Mouse (Mus musculus) testis, adult 2 months (tissue): Measurements from ENCODE around the gene Nrp1.

Experiments used
- CTCF ChIP-seq: fragments of 200-500 bp; IDR thresholded peaks from 2 replicates; pipeline ENCODE4 v1.5.1; 2012; ENCODE audit warnings: low read depth, mild to moderate bottlenecking, inconsistent platforms, low read length, moderate library complexity; ENCODE audit not compliant: control insufficient read depth, insufficient read depth, insufficient replicate concordance
- POLR2A ChIP-seq: fragments of 200-500 bp; IDR thresholded peaks from 2 replicates; pipeline ENCODE4 v1.6.1; 2012; ENCODE audit warnings: low read depth, mild to moderate bottlenecking, inconsistent platforms, low read length, moderate library complexity; ENCODE audit not compliant: control insufficient read depth

GRCm38 (mm10) chr8:128479309-128480013, 121.1 kb downstream of the Nrp1 start:
- TF ChIP-seq CTCF (no peak), POLR2A (no peak)
